Mouse (Mus musculus): ENCODE data around the gene Tigd2. TPM values are rescaled to one million over a fixed set of nuclear protein-coding genes. Genes with fewer than 3 reads are reported as not detected.

Gene Tigd2
- polyA plus RNA-seq, 1 experiment: 2.8 TPM

- no peak for DNase-seq
- Histone ChIP-seq H3K27me3 (replicated peaks; ENCODE audit: control insufficient read depth, insufficient read depth, low read length) (no peaks in the 10 kb centered on the region), H3K36me3 (ENCODE audit: control insufficient read depth, insufficient read depth, low read length) (no peaks in the 10 kb centered on the region), H3K4me3 (ENCODE audit: insufficient read depth, low read depth, low read length) (no peak overlapping the region), H3K27ac (ENCODE audit: insufficient read depth, low read depth, low read length) (no peak overlapping the region), H3K4me1 (ENCODE audit: control insufficient read depth, insufficient read depth, low read length) (no peaks in the 10 kb centered on the region)
- TF ChIP-seq CTCF (conservative IDR thresholded peaks at IDR 0.05; ENCODE audit: insufficient read depth, insufficient read length, low read depth, low read length) (no peak), POLR2A (IDR thresholded peaks at IDR 0.05; ENCODE audit: low read depth, low read length) (no peak)
These were observed 41.9 kb downstream of the Tigd2 start for GRCm38 (mm10) chr6:59250536-59250935.

- H3K27me3 ChIP-seq (replicated peaks; ENCODE audit: control insufficient read depth, insufficient read depth, low read length): no peaks in the 10 kb centered on the region
- DNase-seq: no peak
- H3K27ac ChIP-seq (ENCODE audit: insufficient read depth, low read depth, low read length): no peak overlapping the region
- no peak overlapping the region for H3K4me3 ChIP-seq (ENCODE audit: insufficient read depth, low read depth, low read length)
- no peaks in the 10 kb centered on the region for H3K4me1 ChIP-seq (ENCODE audit: control insufficient read depth, insufficient read depth, low read length)
- no peaks in the 10 kb centered on the region for H3K36me3 ChIP-seq (ENCODE audit: control insufficient read depth, insufficient read depth, low read length)
- 73% methylated on average over 1 of the region's 1 CpGs for WGBS
- TF ChIP-seq CTCF (conservative IDR thresholded peaks at IDR 0.05; ENCODE audit: insufficient read depth, insufficient read length, low read depth, low read length) (no peak), POLR2A (IDR thresholded peaks at IDR 0.05; ENCODE audit: low read depth, low read length) (no peak)
These were observed 47.2 kb downstream of the Tigd2 start for GRCm38 (mm10) chr6:59255909-59256308.

Other genes starting within 250 kb of the Tigd2 start
- 21.3 and 22.5 TPM in 2 replicates for gene Fam13a, start 184.3 kb upstream of the Tigd2 start, polyA plus RNA-seq (2012; rRNA removed)
- gene Gprin3, start 217.4 kb downstream of the Tigd2 start, polyA plus RNA-seq (2012; rRNA removed): 0.72 TPM in 2 replicates